Comparison of ENCODE assay signal across 9 mouse cellular contexts in genomic region chr14:63050769-63051168, GRCm38 (mm10). TPM values are rescaled to one million over a fixed set of nuclear protein-coding genes. Genes with fewer than 3 reads are reported as not detected.
A peak's percentile ranks its signal among the peaks of the same experiment; 100 is the strongest.
DNase-seq lines count a peak whose midpoint lies in the region; ATAC-seq and TF ChIP-seq lines count a peak whose summit lies in the region.
"Had no signal": no experiment of that assay in that cellular context is flagged by ENCODE, and none has a peak within 500 bp of the region (broad histone marks: within the 10 kb centered on the region; RNA-seq: fewer than 3 reads in every experiment).

No protein-coding gene starts in this region.

- no peak overlapping the region for H3K4me3 ChIP-seq in heart, embryonic 12.5 days
- no peak overlapping the region for H3K4me3 ChIP-seq in cerebellum, adult 2 months (replicated peaks; ENCODE audit: insufficient read depth, low read depth, low read length)

- peaks cover 24% of the 10 kb centered on the region for H3K4me1 ChIP-seq in heart, embryonic 12.5 days (replicated peaks)
- H3K4me1 ChIP-seq in cerebellum, adult 2 months (ENCODE audit: control insufficient read depth, insufficient read depth, low read length), result peaks cover 3% of the 10 kb centered on the region; the same call in 1 of the 2 replicates

- no peak for ATAC-seq in heart, embryonic 12.5 days (ENCODE audit: insufficient number of reproducible peaks, low FRiP score)
- ATAC-seq in megakaryocyte progenitor cell, adult 5-6 weeks (replicated peaks; ENCODE audit: poor library complexity), result peak; percentile 87

- no peak overlapping the region for H3K27ac ChIP-seq in heart, embryonic 12.5 days (ENCODE audit: poor library complexity, severe bottlenecking)
- H3K27ac ChIP-seq in cerebellum, adult 2 months (ENCODE audit: insufficient read depth, low read length), result no peak overlapping the region

- H3K36me3 ChIP-seq in heart, embryonic 12.5 days, result no peaks in the 10 kb centered on the region
- H3K36me3 ChIP-seq in splenic B cell, adult 2 months (ENCODE audit: control insufficient read depth, insufficient read depth, low read length, poor library complexity, severe bottlenecking), result no peaks in the 10 kb centered on the region

- DNase-seq in heart, adult 11 months, result peak; percentile 95
- DNase-seq in MEL-GATA-1-ER (ENCODE audit: extremely low read depth, low read depth), result peak; percentile 65
- DNase-seq in cerebellum, adult 2 months, result peak; percentile 35 to 51
- peak; percentile 14 to 23 for DNase-seq in gastrocnemius, adult 8-10 months (ENCODE audit: low spot score in 2 of 2)
- DNase-seq in layer of hippocampus, adult 9-10 months (ENCODE audit: low spot score), result peak; percentile 4
- peak; percentile 57 for DNase-seq in splenic B cell, adult 2 months (ENCODE audit: low read depth, low spot score)

- H3K9ac ChIP-seq in heart, embryonic 12.5 days, result no peak overlapping the region

- H3K27me3 ChIP-seq in heart, embryonic 12.5 days (replicated peaks), result no peaks in the 10 kb centered on the region
- H3K27me3 ChIP-seq in cerebellum, adult 2 months (ENCODE audit: control insufficient read depth, insufficient read depth, low read length), result no peaks in the 10 kb centered on the region
- no peaks in the 10 kb centered on the region for H3K27me3 ChIP-seq in splenic B cell, adult 2 months (ENCODE audit: control insufficient read depth, insufficient read depth, low read length, poor library complexity, severe bottlenecking)

- no peaks in the 10 kb centered on the region for H3K9me3 ChIP-seq in heart, embryonic 12.5 days (replicated peaks)

- 31% methylated on average over 5 of the region's 5 CpGs for WGBS in heart, embryonic 12.5 days
- 39% methylated on average over 5 of the region's 5 CpGs for WGBS in cerebellum, adult 2 months

- H3K4me2 ChIP-seq in heart, embryonic 12.5 days, result no peak overlapping the region

- no peak for TF ChIP-seq POLR2A in cerebellum, adult 2 months (IDR thresholded peaks at IDR 0.05; ENCODE audit: borderline replicate concordance, insufficient read depth, low read length)

- TF ChIP-seq CTCF in cerebellum, adult 2 months (IDR thresholded peaks at IDR 0.05; ENCODE audit: borderline replicate concordance, insufficient read depth, low read depth, low read length), result peak; percentile 49; the same call in 1 of the 2 replicates

RNA-seq across cellular contexts. Expression of gene Defb30, which starts 1.0 kb away (rescaled TPM):
- not detected in 2 replicates for polyA plus RNA-seq in heart, embryonic 12.5 days (2016; fragmentation: Nextera tagmentation; extraction: Ambion mirVana)
- not detected in 2 replicates for polyA plus RNA-seq in cerebellum, adult 2 months (2012; rRNA removed)
- not detected for total RNA-seq in gastrocnemius, adult 8-10 months (2022)
- not detected in 2 replicates for total RNA-seq in megakaryocyte progenitor cell, adult 5-6 weeks (2015)
- total RNA-seq in megakaryocyte progenitor cell, adult 5-6 weeks (2017), result not detected in 2 replicates
- polyA plus RNA-seq: liver, embryonic 16.5 days had no signal

RNA-seq across cellular contexts. Expression of gene Defb42, which starts 4.0 kb away (rescaled TPM):
- polyA plus RNA-seq in heart, embryonic 12.5 days (2016; fragmentation: Nextera tagmentation; extraction: Ambion mirVana), result 3.8 and 4.7 TPM in 2 replicates
- 6.5 and 8.1 TPM in 2 replicates for polyA plus RNA-seq in cerebellum, adult 2 months (2012; rRNA removed)
- total RNA-seq in gastrocnemius, adult 8-10 months (2022), result not detected
- not detected in 2 replicates for total RNA-seq in megakaryocyte progenitor cell, adult 5-6 weeks (2015)
- total RNA-seq in megakaryocyte progenitor cell, adult 5-6 weeks (2017), result not detected in 2 replicates
- polyA plus RNA-seq: liver, embryonic 16.5 days had no signal

RNA-seq across cellular contexts. Expression of gene Defb43, which starts 39.2 kb away (rescaled TPM):
- not detected in 2 replicates for polyA plus RNA-seq in heart, embryonic 12.5 days (2016; fragmentation: Nextera tagmentation; extraction: Ambion mirVana)
- not detected in 2 replicates for polyA plus RNA-seq in cerebellum, adult 2 months (2012; rRNA removed)
- total RNA-seq in gastrocnemius, adult 8-10 months (2022), result not detected
- not detected in 2 replicates for total RNA-seq in megakaryocyte progenitor cell, adult 5-6 weeks (2015)
- not detected in 2 replicates for total RNA-seq in megakaryocyte progenitor cell, adult 5-6 weeks (2017)
- polyA plus RNA-seq: liver, embryonic 16.5 days had no signal

RNA-seq across cellular contexts. Expression of gene Defb47, which starts 52.9 kb away (rescaled TPM):
- polyA plus RNA-seq in heart, embryonic 12.5 days (2016; fragmentation: Nextera tagmentation; extraction: Ambion mirVana), result not detected in 2 replicates
- 1.4 and 2.6 TPM in 2 replicates for polyA plus RNA-seq in cerebellum, adult 2 months (2012; rRNA removed)
- not detected for total RNA-seq in gastrocnemius, adult 8-10 months (2022)
- total RNA-seq in megakaryocyte progenitor cell, adult 5-6 weeks (2015), result not detected in 2 replicates
- total RNA-seq in megakaryocyte progenitor cell, adult 5-6 weeks (2017), result not detected in 2 replicates
- polyA plus RNA-seq: liver, embryonic 16.5 days had no signal

Comparison
In these comparisons a context has a peak if more than half of its experiments do, and no peak if none do; other contexts are left out.
1. DNase-seq: peak in every context shown above with its lines; median percentile 95 in heart, adult 11 months; 65 in MEL-GATA-1-ER; 57 in splenic B cell, adult 2 months; 43 in cerebellum, adult 2 months; 18 in gastrocnemius, adult 8-10 months; 4 in layer of hippocampus, adult 9-10 months.